Mouse (Mus musculus) urinary bladder, postnatal 10 days (tissue): ENCODE data around the gene Tma7.

Source experiments
- DNase-seq: peaks from one replicate; pipeline ENCODE4 v3.0.0; 2022; ENCODE audit warnings: low spot score

Gene Tma7

GRCm38 (mm10) chr9:109060184-109060897 is 22.0 kb downstream of the Tma7 start:
- no peak for DNase-seq

- DNase-seq, result no peak
Observed at GRCm38 (mm10) chr9:109059136-109059903, 23.1 kb downstream of the Tma7 start, which contains the start of gene Trex1. Gene Trex1, minus strand, starts transcription at chr9:109059734.

DNA sequence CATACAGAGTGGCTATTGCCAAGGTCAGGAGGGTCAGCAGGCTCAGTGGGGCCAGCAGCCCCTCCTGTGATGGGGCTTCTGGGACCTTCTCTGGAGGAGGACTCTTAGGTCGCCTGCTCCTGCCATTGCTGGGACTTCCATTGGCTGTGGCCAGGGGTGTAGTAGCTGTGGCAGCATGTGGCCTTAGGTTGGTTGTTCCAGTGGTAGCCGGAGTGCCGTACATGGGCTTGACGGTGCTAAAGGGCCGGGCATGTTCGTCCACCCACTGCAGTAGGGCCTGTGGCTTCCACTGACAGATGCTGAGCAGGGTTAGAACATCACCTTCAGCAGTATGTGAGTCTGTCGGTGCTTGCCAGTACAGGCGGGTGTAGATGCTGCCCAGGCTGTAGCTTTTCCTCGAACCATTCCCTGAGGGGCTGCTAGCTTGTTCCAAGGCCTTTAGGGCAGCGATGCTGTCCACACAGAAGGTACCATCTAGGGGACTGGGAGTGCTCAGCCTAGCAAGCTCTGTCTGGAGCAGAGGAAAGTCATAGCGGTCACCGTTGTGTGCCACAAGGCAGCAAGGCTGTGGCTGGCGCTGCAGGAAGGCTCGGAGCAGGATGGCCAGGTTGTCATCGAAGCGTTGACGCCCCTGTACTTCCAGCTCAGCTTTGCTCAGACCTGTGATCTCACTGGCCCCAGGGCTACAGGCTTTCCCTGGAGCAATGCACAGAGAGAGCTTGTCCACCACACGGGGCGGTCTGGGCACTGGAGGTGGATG is 24.2 kb downstream of the Tma7 start:
- no peak for DNase-seq

DNA sequence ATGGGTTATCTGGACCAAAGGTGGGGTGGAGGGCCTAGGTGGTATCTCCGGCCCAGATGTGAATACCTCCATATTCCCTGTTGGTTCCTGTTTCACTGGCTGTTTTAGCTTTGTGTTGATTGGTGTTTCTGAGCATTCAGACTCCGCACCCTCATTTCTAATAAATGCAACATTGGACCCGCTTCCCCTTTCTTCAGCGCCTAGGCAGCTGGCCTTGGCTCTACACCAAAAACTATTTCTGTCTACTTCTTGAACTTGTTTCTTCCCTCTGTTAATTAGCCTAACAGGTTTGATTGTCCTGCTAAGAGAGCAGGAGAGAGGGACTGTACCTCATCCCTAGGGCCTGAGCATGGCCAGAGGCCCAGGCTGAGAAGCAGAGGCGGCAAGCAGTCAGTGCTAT is 24.8 kb downstream of the Tma7 start:
- no peak for DNase-seq

- no peak for DNase-seq
Observed at GRCm38 (mm10) chr9:109056916-109057315, 25.5 kb downstream of the Tma7 start.

GRCm38 (mm10) chr9:109056081-109056690 is 26.2 kb downstream of the Tma7 start:
- no peak for DNase-seq

DNA sequence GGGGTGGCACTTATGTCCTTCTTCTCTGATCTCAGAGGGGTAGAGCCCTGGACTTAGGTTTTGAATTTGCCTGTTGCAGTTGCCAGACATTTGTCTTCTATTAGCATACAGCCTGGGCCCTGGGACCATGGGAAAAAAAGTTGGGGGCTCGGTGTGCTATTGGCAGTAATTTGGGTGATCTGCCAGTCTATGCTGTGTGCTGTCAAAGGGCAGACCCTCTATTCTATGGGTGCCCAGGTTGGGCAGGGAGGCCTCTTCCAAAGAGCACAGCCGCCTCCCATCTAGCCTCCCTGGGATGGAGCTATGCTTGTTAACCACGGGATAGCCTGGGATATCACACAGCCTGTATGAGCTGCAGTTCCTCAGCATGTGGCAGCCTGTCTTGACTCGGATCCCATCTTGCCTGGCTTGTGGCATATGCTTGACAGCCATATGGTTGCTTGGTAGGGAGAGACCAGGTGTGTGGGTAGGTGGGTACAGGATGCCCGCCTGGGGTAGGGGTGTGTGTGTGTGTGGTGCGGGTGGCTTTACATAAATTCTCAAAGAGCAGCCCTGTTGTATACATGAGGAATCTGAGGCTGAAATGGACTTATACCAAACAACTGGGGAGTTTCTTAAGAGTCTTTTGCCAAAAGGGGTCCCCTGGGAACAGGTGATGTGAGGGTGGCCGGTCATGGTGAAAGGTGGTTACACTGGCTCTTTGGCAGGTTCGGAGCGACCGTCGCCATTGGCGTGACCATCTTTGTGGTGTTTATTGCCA is 26.9 kb downstream of the Tma7 start:
- no peak for DNase-seq

DNA sequence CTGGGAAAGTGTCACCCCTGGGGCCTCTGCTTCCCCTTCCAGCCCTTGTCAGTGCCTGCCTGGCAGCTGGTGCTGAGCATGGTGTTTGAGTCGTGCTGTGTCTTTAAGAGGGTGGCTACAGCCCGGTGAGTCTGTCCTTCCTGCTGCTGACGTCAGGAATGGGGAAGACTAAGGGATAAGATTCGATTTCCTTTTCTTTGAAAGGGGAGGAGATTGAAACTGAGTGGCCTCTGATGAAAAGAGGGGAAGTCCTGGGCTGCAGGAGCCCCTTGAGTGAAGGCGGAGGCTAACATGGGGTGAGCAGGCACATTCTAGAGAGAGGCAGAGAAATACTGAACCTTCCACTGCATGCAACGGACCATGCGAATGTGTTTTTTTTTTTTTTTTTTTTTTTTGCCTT is 27.7 kb downstream of the Tma7 start:
- DNase-seq, result no peak

- DNase-seq, result no peak
Observed at GRCm38 (mm10) chr9:109053851-109054250, 28.5 kb downstream of the Tma7 start.

- DNase-seq, result no peak
Observed at GRCm38 (mm10) chr9:109053366-109053765, 29.0 kb downstream of the Tma7 start.

DNA sequence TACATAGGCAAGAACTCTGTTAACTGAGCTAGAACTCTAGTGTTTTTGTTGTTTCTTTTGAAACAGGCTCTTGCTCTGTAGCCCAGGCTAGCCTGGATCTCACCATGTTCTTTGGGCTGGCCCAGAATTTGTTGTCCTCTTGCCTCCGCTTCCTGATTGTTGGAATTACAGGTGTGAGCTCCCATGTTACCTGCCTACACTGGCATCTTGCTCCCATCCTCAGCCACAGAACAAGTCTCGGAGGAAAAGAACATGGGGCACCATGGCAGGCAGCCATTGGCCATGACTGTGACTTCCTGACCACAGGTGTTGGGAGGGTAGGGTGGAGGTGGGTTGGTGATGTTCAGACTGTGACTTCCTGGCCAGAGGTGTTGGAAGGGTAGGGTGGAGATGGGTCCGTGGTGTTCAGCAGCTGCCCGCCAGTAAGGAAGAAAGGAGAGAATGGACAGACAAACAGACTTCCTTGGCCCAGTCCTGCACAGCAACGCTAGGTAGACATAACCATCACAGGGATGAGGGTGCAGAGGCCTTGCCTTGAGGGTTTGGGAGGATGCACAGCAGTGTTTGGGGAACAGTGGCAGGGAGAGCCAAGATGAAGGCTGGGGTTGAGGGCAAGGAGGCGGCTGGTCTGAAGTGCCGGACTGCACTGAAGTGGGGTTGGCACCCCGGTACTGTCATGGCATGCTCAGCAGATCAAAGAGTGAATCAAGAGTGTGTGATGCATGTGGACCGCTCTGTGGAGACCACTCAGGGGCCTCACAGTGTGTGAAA is 29.7 kb downstream of the Tma7 start:
- no peak for DNase-seq

GRCm38 (mm10) chr9:109051651-109052489 is 30.5 kb downstream of the Tma7 start:
- no peak for DNase-seq

GRCm38 (mm10) chr9:109051011-109051501 is 31.3 kb downstream of the Tma7 start:
- no peak for DNase-seq

GRCm38 (mm10) chr9:109050674-109050997 is 31.8 kb downstream of the Tma7 start:
- DNase-seq, result no peak

DNA sequence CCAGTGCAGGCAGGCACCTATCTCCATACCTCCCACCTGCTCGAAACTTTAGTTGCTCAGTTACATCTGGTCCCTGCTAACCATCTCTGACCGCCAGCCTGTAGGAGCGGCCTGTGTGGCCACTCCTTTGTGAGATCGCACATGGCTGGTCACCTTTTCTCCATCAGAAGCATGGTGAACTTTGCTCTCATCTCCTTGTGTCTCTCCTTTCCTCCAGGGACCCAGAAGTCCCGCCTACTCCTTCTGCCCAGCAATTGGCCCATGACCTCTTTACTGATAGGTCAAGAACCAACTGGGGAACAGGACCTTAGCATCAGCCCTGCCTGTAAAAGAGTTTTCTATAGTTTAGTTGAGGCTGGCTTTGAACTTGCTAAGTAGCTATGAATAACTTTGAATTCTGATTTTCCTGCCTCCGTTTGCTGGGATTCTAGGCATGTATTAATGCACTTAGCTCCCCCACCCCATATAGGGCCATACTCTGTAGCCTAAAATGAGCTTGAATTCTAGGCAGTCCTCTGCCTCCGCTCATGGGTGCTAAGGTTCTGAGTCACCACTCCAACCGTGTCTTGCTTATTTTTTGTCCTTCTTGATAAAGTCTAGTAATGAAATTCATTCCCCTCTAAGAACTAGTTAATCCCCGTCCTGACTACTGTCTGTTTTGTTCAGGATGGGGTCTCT is 32.3 kb downstream of the Tma7 start:
- DNase-seq, result no peak

DNA sequence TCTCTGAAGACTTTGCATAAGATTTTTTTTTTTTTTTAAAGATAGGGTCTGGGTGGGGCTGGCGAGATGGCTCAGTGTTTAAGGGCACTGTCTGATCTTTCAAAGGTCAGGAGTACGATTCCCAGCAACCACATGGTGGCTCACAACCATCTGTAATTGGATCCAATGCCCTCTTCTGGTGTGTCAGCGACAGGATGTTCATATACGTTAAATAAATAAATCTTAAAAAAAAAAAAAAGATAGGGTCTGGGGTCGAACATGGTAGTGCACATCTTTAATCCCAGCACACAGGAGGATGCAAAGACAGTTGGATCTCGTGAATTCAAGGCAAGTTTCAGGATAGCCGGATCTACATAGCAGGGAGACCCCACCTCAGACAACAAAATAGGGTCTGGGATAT is 33.1 kb downstream of the Tma7 start:
- no peak for DNase-seq

DNA sequence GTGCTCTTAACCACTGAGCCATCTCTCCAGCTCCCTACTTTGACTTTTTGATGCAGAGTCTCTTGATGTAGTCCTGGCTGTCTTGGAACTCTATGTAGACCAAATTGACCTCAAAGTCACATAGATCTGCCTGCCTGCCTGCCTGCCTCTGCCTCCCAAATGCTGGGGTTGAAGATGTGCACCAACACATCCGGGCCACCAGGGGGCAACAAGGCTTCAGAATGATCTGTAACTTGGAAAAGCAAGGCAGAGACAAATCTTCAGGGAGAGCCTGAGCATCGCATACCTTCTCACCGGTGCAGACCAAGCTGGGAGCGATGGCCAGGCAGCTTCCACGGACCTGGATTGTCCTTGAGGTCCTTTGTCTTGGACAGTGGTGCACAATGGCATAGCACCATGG is 36.1 kb downstream of the Tma7 start:
- no peak for DNase-seq

- no peak for DNase-seq
Observed at GRCm38 (mm10) chr9:109041351-109041750, 41.0 kb downstream of the Tma7 start.

DNA sequence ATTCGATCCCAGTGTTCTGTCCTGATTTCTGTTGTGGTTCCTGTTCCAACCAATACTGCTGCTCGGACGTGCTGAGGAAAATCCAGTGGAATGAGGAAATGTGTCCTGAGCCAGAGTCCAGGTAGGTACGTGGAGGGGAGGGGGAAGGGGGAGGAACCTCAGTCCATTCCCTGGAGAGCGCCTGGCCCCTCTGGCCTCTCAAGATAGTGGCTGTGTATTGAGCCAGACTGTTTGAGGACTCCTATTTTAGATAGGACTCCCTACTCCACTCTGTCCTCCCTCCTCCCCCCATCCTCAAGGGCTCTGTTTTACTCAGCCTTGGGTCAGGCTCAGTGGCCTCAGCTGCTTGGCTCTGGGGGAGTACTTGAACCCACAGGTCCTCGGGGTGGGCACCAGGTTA is 41.5 kb downstream of the Tma7 start:
- no peak for DNase-seq
